Mouse (Mus musculus) neural tube, embryonic 15.5 days (tissue): ENCODE results near the gene Vmn2r63. TPM values are rescaled to one million over a fixed set of nuclear protein-coding genes. Genes with fewer than 3 reads are reported as not detected.
"Not testable (repeated sequence)": the region's sequence is repeated elsewhere in the genome, so short reads cannot be mapped to it uniquely, and the experiment has no call there.

Source experiments
- ATAC-seq: fragments of 200-750 bp; cut with Nextera tagmentation; 2 replicates; pipeline ENCODE4 v1.8.0; 2017; ENCODE audit warnings: mild to moderate bottlenecking, moderate TSS enrichment, moderate library complexity; ENCODE audit not compliant: low FRiP score
- H3K27ac ChIP-seq: fragments of 300-500 bp; sonication (generic); replicated peaks from 2 replicates; pipeline ENCODE4 v1.5.1; 2015; ENCODE audit warnings: mild to moderate bottlenecking, inconsistent platforms
- H3K27me3 ChIP-seq: fragments of 300-500 bp; sonication (generic); replicated peaks from 2 replicates; pipeline ENCODE4 v1.6.1; 2015; ENCODE audit warnings: inconsistent platforms
- H3K36me3 ChIP-seq: fragments of 300-500 bp; sonication (generic); 2 replicates; pipeline ENCODE4 v1.6.1; 2015; ENCODE audit warnings: inconsistent platforms
- H3K4me1 ChIP-seq: fragments of 300-500 bp; sonication (generic); 2 replicates; pipeline ENCODE4 v1.6.1; 2015; ENCODE audit warnings: inconsistent platforms
- H3K4me2 ChIP-seq: fragments of 300-500 bp; sonication (generic); 2 replicates; pipeline ENCODE4 v1.6.1; 2015; ENCODE audit warnings: inconsistent platforms, mild to moderate bottlenecking, moderate library complexity
- H3K4me3 ChIP-seq: fragments of 300-500 bp; sonication (generic); replicated peaks from 2 replicates; pipeline ENCODE4 v1.5.1; 2015; ENCODE audit warnings: mild to moderate bottlenecking, inconsistent platforms
- H3K9ac ChIP-seq: fragments of 300-500 bp; sonication (generic); replicated peaks from 2 replicates; pipeline ENCODE4 v1.6.1; 2015; ENCODE audit warnings: mild to moderate bottlenecking, inconsistent platforms
- H3K9me3 ChIP-seq: fragments of 300-500 bp; sonication (generic); replicated peaks from 2 replicates; pipeline ENCODE4 v1.6.1; 2016; ENCODE audit warnings: inconsistent platforms
- WGBS: fragments of 180-500 bp; shearing (Covaris S2); methylation state at CpG from one replicate; pipeline ENCODE4 v1.1.7; 2015; ENCODE audit warnings: mixed read lengths; 5-methylcytosine and 5-hydroxymethylcytosine counted together
- microRNA-seq: library from miRNA; unstranded; fragments of <30 nt; microRNA quantifications from one replicate; pipeline ENCODE4, GENCODE M21; 2017
- polyA plus RNA-seq: library from polyadenylated mRNA; unstranded; fragments of >200 nt; fragmentation: Nextera tagmentation; extraction: Ambion mirVana; gene quantifications from 2 replicates; pipeline ENCODE4 v1.2.1, GENCODE M21; 2015

The Vmn2r63 gene
- polyA plus RNA-seq: not detected in 2 replicates

DNA sequence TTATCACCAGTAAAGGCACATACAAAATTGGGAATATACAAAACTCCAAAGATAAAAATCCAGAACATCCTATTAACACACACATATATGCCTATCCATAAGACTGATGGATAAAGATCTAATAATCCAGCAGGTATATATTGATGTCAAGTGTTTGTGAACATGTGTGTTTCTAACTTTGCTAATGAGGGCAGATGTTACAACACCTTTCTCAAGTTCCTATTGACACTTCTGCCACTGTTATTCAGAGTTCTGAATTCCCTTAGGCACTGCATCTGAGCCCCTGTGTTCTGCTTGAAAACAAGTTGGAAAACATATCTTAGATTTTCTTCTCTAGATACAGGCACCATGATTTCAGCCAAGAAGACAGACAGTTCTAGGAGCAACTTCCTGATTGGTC, at the start of gene Vmn2r63:
TSS of gene Vmn2r63 (minus strand) at position 101 of the 400 bp plus-strand sequence.
- not testable (repeated sequence) for ATAC-seq, H3K27ac ChIP-seq, H3K27me3 ChIP-seq, H3K9ac ChIP-seq, H3K36me3 ChIP-seq, H3K4me2 ChIP-seq, H3K4me3 ChIP-seq, H3K9me3 ChIP-seq, H3K4me1 ChIP-seq

DNA sequence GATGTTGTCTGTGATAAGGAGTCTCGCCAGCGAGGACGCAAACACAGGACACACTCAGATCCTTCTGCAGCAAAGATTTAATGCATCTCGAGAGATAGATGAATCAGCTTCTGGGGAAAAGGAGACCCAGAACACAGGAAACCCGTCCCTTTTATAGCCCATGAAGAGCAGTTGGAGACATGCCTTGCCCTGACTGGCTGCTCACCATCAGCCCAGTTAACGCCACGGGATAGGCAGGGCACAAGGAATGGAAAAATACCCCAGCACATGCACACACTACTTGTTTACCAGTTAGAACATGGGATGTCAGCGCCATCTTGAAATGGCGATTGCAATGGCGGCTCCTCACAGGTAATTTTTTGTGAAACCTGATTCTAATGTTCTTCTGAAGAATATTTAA, 47.1 kb upstream of the Vmn2r63 start:
- no peak for ATAC-seq

GRCm38 (mm10) chr7:42980098-42980497, 46.5 kb upstream of the Vmn2r63 start:
- H3K9me3 ChIP-seq: peaks cover 38% of the 10 kb centered on the region
- no peak overlapping the region for H3K4me3 ChIP-seq
- H3K27ac ChIP-seq: no peak overlapping the region
- no peaks in the 10 kb centered on the region for H3K4me1 ChIP-seq
- no peaks in the 10 kb centered on the region for H3K36me3 ChIP-seq
- ATAC-seq: no peak
- no peak overlapping the region for H3K9ac ChIP-seq
- no peaks in the 10 kb centered on the region for H3K27me3 ChIP-seq
- H3K4me2 ChIP-seq: no peak overlapping the region
- 86% methylated on average over 11 of the region's 11 CpGs for WGBS

More for the DNA sequence above, 47.1 kb upstream of the Vmn2r63 start:
- WGBS: 93% methylated on average over 10 of the region's 10 CpGs
- Histone ChIP-seq H3K27me3 (no peaks in the 10 kb centered on the region), H3K36me3 (no peaks in the 10 kb centered on the region), H3K4me3 (no peak overlapping the region), H3K9me3 (peaks cover 37% of the 10 kb centered on the region), H3K9ac (no peak overlapping the region), H3K27ac (no peak overlapping the region), H3K4me1 (no peaks in the 10 kb centered on the region), H3K4me2 (no peak overlapping the region)

DNA sequence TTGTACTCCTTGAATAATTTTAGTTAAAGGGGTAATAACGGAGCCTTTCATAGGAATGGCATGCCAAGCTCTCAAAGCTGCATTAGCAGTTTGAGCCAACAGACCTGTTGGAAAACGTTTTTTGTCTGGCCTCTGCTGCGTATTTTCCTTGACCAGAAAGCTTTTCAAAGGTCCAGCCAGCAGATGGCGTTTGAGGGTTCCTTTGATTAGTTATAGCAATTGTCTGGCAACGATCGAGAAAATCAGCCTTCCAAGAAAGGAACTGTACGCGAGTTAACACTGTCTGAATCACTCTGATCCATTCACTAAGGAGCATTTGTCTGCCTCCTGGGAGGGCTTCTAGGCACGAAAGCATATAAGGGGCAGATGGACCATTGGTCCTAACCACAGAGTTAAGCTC, 31.6 kb upstream of the Vmn2r63 start:
- 64% methylated on average over 9 of the region's 9 CpGs for WGBS
- Histone ChIP-seq H3K9ac (no peak overlapping the region), H3K4me1 (no peaks in the 10 kb centered on the region), H3K4me2 (no peak overlapping the region), H3K27me3 (no peaks in the 10 kb centered on the region), H3K36me3 (no peaks in the 10 kb centered on the region), H3K9me3 (peaks cover 45% of the 10 kb centered on the region), H3K27ac (no peak overlapping the region), H3K4me3 (no peak overlapping the region)
- no peak for ATAC-seq

- ATAC-seq, H3K27ac ChIP-seq: not testable (repeated sequence)
- WGBS: 97% methylated on average over 2 of the region's 2 CpGs
Observed at GRCm38 (mm10) chr7:42898067-42898466, 35.6 kb downstream of the Vmn2r63 start.

DNA sequence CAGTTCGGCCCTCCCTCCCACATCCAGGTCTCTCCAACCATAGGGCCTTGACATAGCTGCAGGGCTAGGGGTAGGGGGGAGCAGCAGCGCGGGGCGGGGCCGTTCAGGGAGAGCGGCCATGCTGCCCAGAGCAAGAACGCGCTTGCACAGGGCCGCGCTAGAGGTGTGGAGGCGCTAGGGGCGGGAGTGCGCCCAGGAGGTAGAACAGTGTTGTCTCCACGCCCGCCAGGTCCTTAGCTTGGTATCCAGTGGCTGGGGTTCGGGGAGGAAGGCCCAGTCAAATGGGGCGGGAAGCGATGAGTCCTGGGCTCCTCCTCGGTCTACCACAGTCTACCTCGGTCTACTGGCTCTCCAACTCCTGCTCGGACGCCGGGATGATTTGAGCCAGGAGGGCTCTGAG, 55.5 kb downstream of the Vmn2r63 start:
- WGBS: 41% methylated on average over 23 of the region's 23 CpGs
- no peaks in the 10 kb centered on the region for H3K27me3 ChIP-seq
- no peak overlapping the region for H3K4me2 ChIP-seq
- no peaks in the 10 kb centered on the region for H3K4me1 ChIP-seq
- no peak overlapping the region for H3K27ac ChIP-seq
- no peak overlapping the region for H3K4me3 ChIP-seq
- peaks cover 9% of the 10 kb centered on the region; the same call in 1 of the 2 replicates for H3K9me3 ChIP-seq
- no peak overlapping the region for H3K9ac ChIP-seq
- ATAC-seq: no peak
- no peaks in the 10 kb centered on the region for H3K36me3 ChIP-seq

More at GRCm38 (mm10) chr7:42898067-42898466, 35.6 kb downstream of the Vmn2r63 start:
- H3K4me3 ChIP-seq, H3K9ac ChIP-seq, H3K27me3 ChIP-seq, H3K4me2 ChIP-seq, H3K36me3 ChIP-seq, H3K4me1 ChIP-seq: not testable (repeated sequence)
- H3K9me3 ChIP-seq: 0 out of 2 replicates have a peak, but pooled peaks cover 11% of the 10 kb centered on the region

GRCm38 (mm10) chr7:42866801-42867458, 66.7 kb downstream of the Vmn2r63 start, which contains the start of gene Gm2381:
Gm2381 (minus strand) TSS chr7:42867234.
- not testable (repeated sequence) for H3K4me2 ChIP-seq, H3K4me1 ChIP-seq, ATAC-seq, H3K9ac ChIP-seq, H3K27ac ChIP-seq, H3K4me3 ChIP-seq, H3K9me3 ChIP-seq, H3K36me3 ChIP-seq, H3K27me3 ChIP-seq
- 87% methylated on average over 8 of the region's 8 CpGs for WGBS

Small RNAs within 50 kb of the gene (microRNA-seq; reads per million reads assigned to microRNA genes)
- gene Gm23256: not detected

Other genes starting within 250 kb of the Vmn2r63 start
- gene Zfp975, start 241.1 kb downstream of the Vmn2r63 start, polyA plus RNA-seq: 6.5 and 6.7 TPM in 2 replicates
- gene Gm17067, start 206.8 kb downstream of the Vmn2r63 start, polyA plus RNA-seq: not detected in 2 replicates
- not detected in 2 replicates for gene Vmn2r62, start 140.3 kb downstream of the Vmn2r63 start, polyA plus RNA-seq
- gene Gm2381, start 66.6 kb downstream of the Vmn2r63 start, polyA plus RNA-seq: not detected in 2 replicates
- gene Gm9268, start 84.9 kb upstream of the Vmn2r63 start, polyA plus RNA-seq: not detected in 2 replicates
- not detected in 2 replicates for gene Zfp936, start 180.4 kb upstream of the Vmn2r63 start, polyA plus RNA-seq